Mouse (Mus musculus) neutrophil, adult 83 days (primary cell): ENCODE data around the gene Olfr1262. TPM values are rescaled to one million over a fixed set of nuclear protein-coding genes. Genes with fewer than 3 reads are reported as not detected.

Source experiments
- total RNA-seq, 2 experiments: library from RNA; stranded (reverse); gene quantifications; one replicate each; pipeline ENCODE4 v1.2.4; 2023

Gene Olfr1262
- not detected for total RNA-seq

GRCm38 (mm10) chr2:89999845-90000244 lies at the start of gene Olfr1262:
TSS of gene Olfr1262 (plus strand) at chr2:90000145.

DNA sequence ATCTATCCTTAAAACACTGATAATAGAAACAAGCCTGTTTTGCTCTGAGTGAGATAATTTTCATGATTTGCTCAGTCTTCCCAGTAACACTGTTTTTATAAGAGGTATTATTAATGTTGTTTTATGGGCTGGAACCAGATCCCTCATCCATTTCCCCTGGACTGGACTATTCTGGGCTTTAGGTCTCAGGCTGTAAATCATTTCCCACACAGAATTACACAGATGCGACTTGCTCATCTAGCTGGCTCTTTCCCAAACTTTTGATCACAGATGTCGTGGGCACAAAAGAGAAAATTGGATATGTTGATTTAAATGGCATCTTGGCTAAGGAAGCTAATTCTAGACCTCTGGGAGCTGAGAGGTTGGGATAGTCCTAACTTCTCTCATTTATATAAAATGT lies 25.8 kb upstream of the Olfr1262 start, which contains the start of gene Olfr1260:
Olfr1260 (plus strand) TSS at position 157 of the 400 bp plus-strand sequence.

GRCm38 (mm10) chr2:89990921-89991320 lies 9.0 kb upstream of the Olfr1262 start, which contains the start of gene Olfr1261:
TSS of gene Olfr1261 (plus strand) at chr2:89991221.

DNA sequence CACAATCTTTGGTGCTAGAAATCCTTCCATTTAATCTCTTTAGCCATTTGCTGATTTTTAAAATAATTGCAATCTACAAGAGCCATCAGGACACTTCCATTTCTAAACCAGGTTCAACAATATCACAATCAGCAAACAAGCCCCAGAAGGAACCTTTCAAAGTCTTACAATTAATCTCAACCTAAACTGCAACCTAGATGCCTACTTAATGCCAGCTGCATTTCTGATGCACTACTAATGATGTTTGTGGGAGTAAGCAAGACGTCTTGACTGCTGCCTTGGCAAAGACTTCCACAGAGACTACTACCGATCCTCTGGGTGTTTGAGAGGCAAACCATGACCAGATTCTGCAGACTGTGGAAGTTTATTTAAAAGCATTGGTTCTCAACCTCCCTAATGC lies 11.9 kb downstream of the Olfr1262 start, which contains the start of gene Olfr1263:
Olfr1263 (plus strand) TSS at position 301 of the 400 bp plus-strand sequence.

DNA sequence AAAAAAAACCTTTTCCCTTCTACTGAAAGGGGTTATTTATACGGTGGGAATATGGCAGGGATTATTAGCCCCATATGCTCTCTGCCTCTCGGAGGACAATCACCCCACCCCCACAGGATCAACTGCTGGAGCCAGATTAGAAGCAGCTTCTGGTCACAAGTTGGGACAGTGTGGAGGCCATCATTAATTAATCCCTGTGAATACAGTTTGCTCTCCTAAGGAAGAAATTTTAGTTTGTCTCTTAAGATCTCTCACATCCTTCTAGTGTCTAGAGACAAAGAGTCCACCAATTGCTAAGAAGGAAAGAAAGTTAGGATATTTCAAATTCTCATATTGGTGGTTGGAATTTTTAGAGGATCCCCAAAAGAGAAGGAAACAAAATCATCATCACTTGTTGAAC lies 25.5 kb downstream of the Olfr1262 start, which contains the start of gene Olfr1264:
Olfr1264 (minus strand) TSS at position 101 of the 400 bp plus-strand sequence.

GRCm38 (mm10) chr2:90035037-90035436 lies 35.1 kb downstream of the Olfr1262 start, which contains the start of gene Olfr1265:
TSS of gene Olfr1265 (plus strand) at chr2:90035337.

Other genes with a start within 250 kb of the Olfr1262 start
- gene Olfr1253, start 243.1 kb upstream of the Olfr1262 start, total RNA-seq: not detected
- gene Olfr1254, start 206.5 kb upstream of the Olfr1262 start, total RNA-seq: not detected
- not detected for gene Olfr1255, start 188.1 kb upstream of the Olfr1262 start, total RNA-seq
- gene Olfr1256, start 158.6 kb upstream of the Olfr1262 start, total RNA-seq: not detected
- not detected for gene Olfr48, start 151.9 kb upstream of the Olfr1262 start, total RNA-seq
- gene Olfr1257, start 121.7 kb upstream of the Olfr1262 start, total RNA-seq: not detected
- gene Olfr1258, start 72.8 kb upstream of the Olfr1262 start, total RNA-seq: not detected
- gene Olfr1259, start 51.5 kb upstream of the Olfr1262 start, total RNA-seq: not detected
- gene Olfr1260, start 25.8 kb upstream of the Olfr1262 start, total RNA-seq: not detected
- gene Olfr1261, start 8.9 kb upstream of the Olfr1262 start, total RNA-seq: not detected
- not detected for gene Olfr1263, start 12.0 kb downstream of the Olfr1262 start, total RNA-seq
- not detected for gene Olfr1264, start 25.4 kb downstream of the Olfr1262 start, total RNA-seq
- not detected for gene Olfr1265, start 35.2 kb downstream of the Olfr1262 start, total RNA-seq
- not detected for gene Olfr140, start 63.4 kb downstream of the Olfr1262 start, total RNA-seq
- gene Olfr1269, start 121.3 kb downstream of the Olfr1262 start, total RNA-seq: not detected
- gene Olfr32, start 142.2 kb downstream of the Olfr1262 start, total RNA-seq: not detected
- gene Olfr1270, start 152.9 kb downstream of the Olfr1262 start, total RNA-seq: not detected
- under 1 TPM; 0.22 to 0.53 TPM for gene Olfr1506, start 224.3 kb downstream of the Olfr1262 start, total RNA-seq